Mouse (Mus musculus) heart, embryonic 15.5 days (tissue): ENCODE data around the gene Gpr84. TPM values are rescaled to one million over a fixed set of nuclear protein-coding genes. Genes with fewer than 3 reads are reported as not detected.

Experiments
- ATAC-seq: fragments of 200-750 bp; cut with Nextera tagmentation; replicated peaks from 2 replicates; pipeline ENCODE4 v1.8.0; 2017; ENCODE audit warnings: low read depth, moderate TSS enrichment; ENCODE audit not compliant: insufficient number of reproducible peaks, insufficient read depth, low FRiP score
- H3K27ac ChIP-seq: fragments of 300-500 bp; sonication (generic); 2 replicates; pipeline ENCODE4 v1.5.1; 2015; ENCODE audit warnings: mild to moderate bottlenecking, inconsistent platforms
- H3K27me3 ChIP-seq: fragments of 300-500 bp; sonication (generic); 2 replicates; pipeline ENCODE4 v1.6.1; 2015; ENCODE audit warnings: inconsistent platforms
- H3K36me3 ChIP-seq: fragments of 300-500 bp; sonication (generic); 2 replicates; pipeline ENCODE4 v1.6.1; 2015; ENCODE audit warnings: mild to moderate bottlenecking, inconsistent platforms
- H3K4me1 ChIP-seq: fragments of 300-500 bp; sonication (generic); replicated peaks from 2 replicates; pipeline ENCODE4 v1.6.1; 2015; ENCODE audit warnings: inconsistent platforms
- H3K4me2 ChIP-seq: fragments of 300-500 bp; sonication (generic); 2 replicates; pipeline ENCODE4 v1.6.1; 2015; ENCODE audit warnings: inconsistent platforms, mild to moderate bottlenecking, moderate library complexity
- H3K4me3 ChIP-seq: fragments of 300-500 bp; sonication (generic); 2 replicates; pipeline ENCODE4 v1.5.1; 2015; ENCODE audit warnings: mild to moderate bottlenecking, inconsistent platforms
- H3K9ac ChIP-seq: fragments of 300-500 bp; sonication (generic); 2 replicates; pipeline ENCODE4 v1.6.1; 2015; ENCODE audit warnings: mild to moderate bottlenecking, inconsistent platforms
- H3K9me3 ChIP-seq: fragments of 300-500 bp; sonication (generic); replicated peaks from 2 replicates; pipeline ENCODE4 v1.6.1; 2016; ENCODE audit warnings: inconsistent platforms
- WGBS: fragments of 180-500 bp; shearing (Covaris S2); methylation state at CpG from one replicate; pipeline ENCODE4 v1.1.7; 2015; ENCODE audit warnings: mixed read lengths; 5-methylcytosine and 5-hydroxymethylcytosine counted together
- polyA plus RNA-seq: library from polyadenylated mRNA; unstranded; fragments of >200 nt; fragmentation: Nextera tagmentation; extraction: Ambion mirVana; gene quantifications from 2 replicates; pipeline ENCODE4 v1.2.1, GENCODE M21; 2015

The Gpr84 gene
- polyA plus RNA-seq, 1 experiment from 2014 or later, result 0.11 TPM

GRCm38 (mm10) chr15:103317120-103317519 lies 6.7 kb upstream of the Gpr84 start:
- peaks cover 58% of the 10 kb centered on the region for H3K4me1 ChIP-seq
- H3K27ac ChIP-seq, result no peak overlapping the region
- H3K4me2 ChIP-seq, result no peak overlapping the region
- H3K27me3 ChIP-seq, result no peaks in the 10 kb centered on the region
- H3K9ac ChIP-seq, result no peak overlapping the region
- no peak overlapping the region for H3K4me3 ChIP-seq
- H3K36me3 ChIP-seq, result no peaks in the 10 kb centered on the region
- H3K9me3 ChIP-seq, result no peaks in the 10 kb centered on the region
- no peak for ATAC-seq

- Histone ChIP-seq H3K27ac (0 out of 2 replicates have a peak overlapping the region, but pooled peaks have one; percentile 10), H3K4me1 (peaks cover 49% of the 10 kb centered on the region), H3K4me2 (no peak overlapping the region), H3K36me3 (no peaks in the 10 kb centered on the region), H3K27me3 (no peaks in the 10 kb centered on the region), H3K9me3 (no peaks in the 10 kb centered on the region), H3K4me3 (no peak overlapping the region), H3K9ac (no peak overlapping the region)
- no peak for ATAC-seq
- 58% methylated on average over 10 of the region's 10 CpGs for WGBS
These were observed 5.8 kb upstream of the Gpr84 start for GRCm38 (mm10) chr15:103315979-103316776.

GRCm38 (mm10) chr15:103315011-103315502 lies 4.6 kb upstream of the Gpr84 start:
- no peaks in the 10 kb centered on the region for H3K9me3 ChIP-seq
- 0 out of 2 replicates have a peak overlapping the region, but pooled peaks have one; percentile 10 for H3K27ac ChIP-seq
- H3K27me3 ChIP-seq, result no peaks in the 10 kb centered on the region
- 11% methylated on average over 18 of the region's 18 CpGs for WGBS
- H3K4me2 ChIP-seq, result peak overlapping the region; percentile 78
- H3K4me1 ChIP-seq, result peaks cover 45% of the 10 kb centered on the region
- H3K4me3 ChIP-seq, result peak overlapping the region; percentile 37
- peak overlapping the region; percentile 50 for H3K9ac ChIP-seq
- no peaks in the 10 kb centered on the region for H3K36me3 ChIP-seq
- peak; percentile 50 for ATAC-seq

GRCm38 (mm10) chr15:103314181-103314580 lies 3.8 kb upstream of the Gpr84 start:
- WGBS, result 35% methylated on average over 22 of the region's 22 CpGs
- H3K4me2 ChIP-seq, result peak overlapping the region; percentile 78
- H3K4me1 ChIP-seq, result peaks cover 45% of the 10 kb centered on the region
- H3K27me3 ChIP-seq, result peaks cover 2% of the 10 kb centered on the region; the same call in 1 of the 2 replicates
- H3K4me3 ChIP-seq, result peak overlapping the region; percentile 37
- no peaks in the 10 kb centered on the region for H3K36me3 ChIP-seq
- peak overlapping the region; percentile 50; the same call in 1 of the 2 replicates for H3K9ac ChIP-seq
- ATAC-seq, result no peak
- H3K9me3 ChIP-seq, result no peaks in the 10 kb centered on the region
- no peak overlapping the region for H3K27ac ChIP-seq

- Histone ChIP-seq H3K4me3 (peak overlapping the region; percentile 37), H3K4me2 (peak overlapping the region; percentile 78), H3K36me3 (no peaks in the 10 kb centered on the region), H3K9me3 (no peaks in the 10 kb centered on the region), H3K27me3 (peaks cover 5% of the 10 kb centered on the region; the same call in 1 of the 2 replicates), H3K4me1 (peaks cover 46% of the 10 kb centered on the region), H3K27ac (no peak overlapping the region), H3K9ac (0 out of 2 replicates have a peak overlapping the region, but pooled peaks have one; percentile 10)
- ATAC-seq, result no peak
- 15% methylated on average over 18 of the region's 18 CpGs for WGBS
These were observed 3.2 kb upstream of the Gpr84 start for GRCm38 (mm10) chr15:103313495-103314095.

- ATAC-seq, result no peak
- WGBS, result 61% methylated on average over 26 of the region's 26 CpGs
These were observed 1.4 kb downstream of the Gpr84 start for GRCm38 (mm10) chr15:103308876-103309580.

GRCm38 (mm10) chr15:103308056-103308875 lies 2.1 kb downstream of the Gpr84 start:
- WGBS, result 42% methylated on average over 28 of the region's 28 CpGs
- Histone ChIP-seq H3K4me3 (no peak overlapping the region), H3K9me3 (no peaks in the 10 kb centered on the region), H3K4me2 (peak overlapping the region; percentile 52), H3K27ac (no peak overlapping the region), H3K9ac (0 out of 2 replicates have a peak overlapping the region, but pooled peaks have one; percentile 6), H3K36me3 (no peaks in the 10 kb centered on the region), H3K4me1 (peaks cover 39% of the 10 kb centered on the region), H3K27me3 (peaks cover 5% of the 10 kb centered on the region; the same call in 1 of the 2 replicates)
- no peak for ATAC-seq

More at GRCm38 (mm10) chr15:103308876-103309580, 1.4 kb downstream of the Gpr84 start:
- no peak overlapping the region for H3K27ac ChIP-seq
- no peaks in the 10 kb centered on the region for H3K36me3 ChIP-seq
- no peak overlapping the region for H3K4me3 ChIP-seq
- peaks cover 5% of the 10 kb centered on the region; the same call in 1 of the 2 replicates for H3K27me3 ChIP-seq
- H3K4me1 ChIP-seq, result peaks cover 38% of the 10 kb centered on the region
- H3K4me2 ChIP-seq, result peak overlapping the region; percentile 52
- no peaks in the 10 kb centered on the region for H3K9me3 ChIP-seq
- H3K9ac ChIP-seq, result 0 out of 2 replicates have a peak overlapping the region, but pooled peaks have one; percentile 6

- 3% methylated on average over 7 of the region's 7 CpGs for WGBS
- Histone ChIP-seq H3K9ac (no peak overlapping the region), H3K27me3 (peaks cover 5% of the 10 kb centered on the region; the same call in 1 of the 2 replicates), H3K4me1 (peaks cover 46% of the 10 kb centered on the region), H3K36me3 (no peaks in the 10 kb centered on the region), H3K4me3 (no peak overlapping the region), H3K27ac (no peak overlapping the region), H3K4me2 (peak overlapping the region; percentile 34), H3K9me3 (no peaks in the 10 kb centered on the region)
- no peak for ATAC-seq
These were observed 3.3 kb downstream of the Gpr84 start for GRCm38 (mm10) chr15:103307125-103307524.

- Histone ChIP-seq H3K4me2 (peak overlapping the region; percentile 79), H3K27me3 (peaks cover 5% of the 10 kb centered on the region; the same call in 1 of the 2 replicates), H3K36me3 (no peaks in the 10 kb centered on the region), H3K4me1 (peaks cover 55% of the 10 kb centered on the region), H3K9me3 (no peaks in the 10 kb centered on the region), H3K9ac (peak overlapping the region; percentile 51), H3K27ac (peak overlapping the region; percentile 86), H3K4me3 (peak overlapping the region; percentile 54)
- WGBS, result 41% methylated on average over 8 of the region's 8 CpGs
- no peak for ATAC-seq
These were observed 4.4 kb downstream of the Gpr84 start for GRCm38 (mm10) chr15:103305792-103306645.
